Mouse (Mus musculus) lung, postnatal 0 days (tissue): ENCODE measurements around the gene Nln. TPM values are rescaled to one million over a fixed set of nuclear protein-coding genes. Genes with fewer than 3 reads are reported as not detected.

Experiments
- ATAC-seq: fragments of 200-750 bp; cut with Nextera tagmentation; 2 replicates; pipeline ENCODE4 v1.8.0; 2017; ENCODE audit warnings: moderate library complexity
- DNase-seq: peaks from one replicate; pipeline ENCODE4 v3.0.0-alpha.2; 2016; ENCODE audit warnings: low spot score
- H3K27ac ChIP-seq: fragments of 300-500 bp; sonication (generic); 2 replicates; pipeline ENCODE4 v1.5.1; 2014; ENCODE audit warnings: antibody characterized with exemption, mild to moderate bottlenecking, low read length, mixed read lengths
- H3K27me3 ChIP-seq: fragments of 300-500 bp; sonication (generic); replicated peaks from 2 replicates; pipeline ENCODE4 v1.6.1; 2014; ENCODE audit warnings: low read length, mixed read lengths; ENCODE audit not compliant: insufficient read depth
- H3K36me3 ChIP-seq: fragments of 300-500 bp; sonication (generic); 2 replicates; pipeline ENCODE4 v1.6.1; 2014; ENCODE audit warnings: low read length, mixed read lengths; ENCODE audit not compliant: insufficient read depth
- H3K4me1 ChIP-seq: fragments of 300-500 bp; sonication (generic); 2 replicates; pipeline ENCODE4 v1.6.1; 2014; ENCODE audit warnings: antibody characterized with exemption, low read depth, low read length, mixed read lengths; ENCODE audit not compliant: insufficient read depth
- H3K4me2 ChIP-seq: fragments of 300-500 bp; sonication (generic); replicated peaks from 2 replicates; pipeline ENCODE4 v1.6.1; 2014; ENCODE audit warnings: low read depth, mild to moderate bottlenecking, low read length, moderate library complexity, mixed read lengths
- H3K4me3 ChIP-seq: fragments of 300-500 bp; sonication (generic); 2 replicates; pipeline ENCODE4 v1.5.1; 2014; ENCODE audit warnings: low read depth, low read length
- H3K9ac ChIP-seq: fragments of 300-500 bp; sonication (generic); replicated peaks from 2 replicates; pipeline ENCODE4 v1.6.1; 2014; ENCODE audit warnings: low read depth, mild to moderate bottlenecking
- H3K9me3 ChIP-seq: fragments of 300-500 bp; sonication (generic); 2 replicates; pipeline ENCODE4 v1.6.1; 2016; ENCODE audit warnings: low read length, mixed read lengths
- CTCF ChIP-seq: IDR thresholded peaks from 2 replicates; pipeline ENCODE4 v1.5.1; 2016; ENCODE audit warnings: antibody characterized with exemption, mild to moderate bottlenecking
- EP300 ChIP-seq: IDR thresholded peaks from 2 replicates; pipeline ENCODE4 v1.6.1; 2016; ENCODE audit warnings: antibody characterized with exemption, mild to moderate bottlenecking, control low read depth
- WGBS: fragments of 180-500 bp; shearing (Covaris S2); extraction: QIAGEN DNeasy Blood & Tissue Kit; methylation state at CpG from one replicate; pipeline ENCODE4 v1.1.7; 2014; 5-methylcytosine and 5-hydroxymethylcytosine counted together
- polyA plus RNA-seq: library from polyadenylated mRNA; unstranded; fragments of >200 nt; fragmentation: Nextera tagmentation; extraction: Ambion mirVana; gene quantifications from 2 replicates; pipeline ENCODE4 v1.2.1, GENCODE M21; 2015

Nln gene
- polyA plus RNA-seq, 1 experiment from 2014 or later, result 13.0 TPM

DNA sequence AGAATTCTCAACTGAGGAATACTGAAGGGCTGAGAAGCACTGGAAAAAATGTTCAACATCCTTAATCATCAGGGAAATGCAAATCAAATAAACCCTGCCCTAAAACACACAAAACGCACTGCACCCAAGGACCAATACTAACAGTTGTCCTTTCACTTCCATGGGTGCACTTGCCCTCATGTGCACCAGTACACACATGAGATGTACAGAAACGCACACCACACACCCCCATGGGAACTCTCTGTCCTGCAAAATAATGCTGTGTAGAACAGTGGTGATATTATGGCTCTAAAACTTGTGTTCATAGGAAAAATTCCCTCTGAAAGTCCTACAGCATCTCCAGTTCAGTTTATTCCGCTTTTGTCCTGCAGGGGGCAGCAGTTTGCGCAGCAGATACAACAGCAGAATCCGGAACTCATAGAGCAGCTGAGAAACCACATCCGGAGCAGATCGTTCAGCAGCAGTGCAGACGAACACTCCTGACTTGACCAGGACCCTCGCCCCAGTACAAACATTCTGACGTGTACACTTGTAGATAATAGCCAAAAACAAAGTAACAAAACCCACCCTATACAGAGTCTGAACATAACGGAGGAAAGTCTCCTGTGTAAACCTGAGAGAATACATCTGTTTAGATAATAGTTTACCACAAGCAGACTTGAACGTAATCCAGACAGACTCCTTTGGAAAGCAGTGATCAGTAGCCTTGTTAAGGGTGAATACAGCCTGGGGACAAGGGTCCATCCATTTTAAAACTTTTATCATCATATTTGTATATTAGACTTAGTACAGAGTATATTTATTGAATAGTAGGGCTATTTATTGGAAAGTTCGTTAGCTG is 30.2 kb upstream of the Nln start:
- no peak overlapping the region for H3K27ac ChIP-seq
- WGBS, result 31% methylated on average over 13 of the region's 13 CpGs
- TF ChIP-seq EP300 (no peak), CTCF (peak; percentile 89)
- no peak overlapping the region for H3K9ac ChIP-seq
- H3K4me1 ChIP-seq, result no peaks in the 10 kb centered on the region
- ATAC-seq (peak; percentile 63), DNase-seq (peak; percentile 85)
- no peak overlapping the region for H3K4me3 ChIP-seq
- no peaks in the 10 kb centered on the region for H3K27me3 ChIP-seq
- peak overlapping the region; percentile 20; the same call in 1 of the 2 replicates for H3K4me2 ChIP-seq
- H3K9me3 ChIP-seq, result no peaks in the 10 kb centered on the region
- peaks cover 19% of the 10 kb centered on the region; the same call in 1 of the 2 replicates for H3K36me3 ChIP-seq

DNA sequence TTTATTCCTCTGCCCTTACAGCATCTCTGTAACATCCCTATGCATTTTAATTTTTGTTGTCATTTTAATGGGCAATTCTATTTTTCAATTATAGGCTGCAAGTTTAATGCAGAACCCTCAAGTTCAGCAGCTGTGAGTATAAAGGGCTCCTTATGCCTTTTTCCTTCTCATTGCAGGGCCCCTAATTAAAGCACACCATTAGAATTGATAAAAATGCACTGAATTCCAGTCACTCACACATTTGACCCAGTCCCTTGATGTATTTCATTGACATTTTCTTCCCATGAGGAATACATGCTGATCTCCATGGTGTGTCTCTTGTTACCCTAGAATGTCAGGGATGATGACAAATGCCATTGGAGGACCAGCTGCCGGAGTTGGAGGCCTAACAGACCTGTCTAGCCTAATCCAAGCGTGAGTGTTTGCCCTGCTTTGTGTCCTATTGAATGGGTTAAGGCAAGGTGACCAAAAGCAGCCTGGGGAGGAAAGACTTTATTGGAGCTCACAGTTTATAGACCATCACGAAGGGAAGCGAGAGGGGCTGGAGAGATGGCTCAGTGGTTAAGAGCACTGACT is 25.2 kb upstream of the Nln start:
- ATAC-seq (no peak), DNase-seq (no peak)
- Histone ChIP-seq H3K4me3 (no peak overlapping the region), H3K36me3 (0 out of 2 replicates have a peak, but pooled peaks cover 4% of the 10 kb centered on the region), H3K9ac (no peak overlapping the region), H3K4me1 (no peaks in the 10 kb centered on the region), H3K27ac (no peak overlapping the region), H3K9me3 (no peaks in the 10 kb centered on the region), H3K4me2 (no peak overlapping the region), H3K27me3 (no peaks in the 10 kb centered on the region)
- WGBS, result 84% methylated on average over 4 of the region's 4 CpGs
- TF ChIP-seq CTCF, result no peak
- no peak for TF ChIP-seq EP300

DNA sequence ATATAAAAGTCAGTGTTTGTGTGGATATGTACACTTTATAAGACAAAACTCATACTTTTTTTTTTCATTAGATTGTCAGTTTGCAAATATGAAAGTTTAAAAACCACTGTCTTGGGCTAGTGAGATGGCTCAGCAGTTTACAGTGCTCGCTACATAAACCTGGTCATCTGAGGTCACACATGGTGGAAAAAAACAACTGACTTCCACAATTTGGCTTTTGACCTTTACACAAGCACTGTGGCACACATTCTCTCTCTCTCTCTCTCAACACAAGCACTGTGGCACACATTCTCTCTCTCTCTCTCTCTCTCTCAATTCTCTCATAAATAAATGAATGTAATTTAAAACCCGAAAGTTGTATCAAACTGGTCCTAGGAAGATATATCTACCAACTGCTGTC is 23.1 kb upstream of the Nln start:
- H3K36me3 ChIP-seq, result 0 out of 2 replicates have a peak, but pooled peaks cover 4% of the 10 kb centered on the region
- no peak overlapping the region for H3K4me3 ChIP-seq
- H3K9me3 ChIP-seq, result no peaks in the 10 kb centered on the region
- no peak overlapping the region for H3K27ac ChIP-seq
- ATAC-seq, result no peak
- no peaks in the 10 kb centered on the region for H3K4me1 ChIP-seq
- 82% methylated on average over 2 of the region's 2 CpGs for WGBS
- no peaks in the 10 kb centered on the region for H3K27me3 ChIP-seq
- no peak overlapping the region for H3K4me2 ChIP-seq
- no peak for DNase-seq
- no peak overlapping the region for H3K9ac ChIP-seq
- TF ChIP-seq EP300 (no peak), CTCF (no peak)

GRCm38 (mm10) chr13:104123662-104124381 is 14.4 kb upstream of the Nln start:
- Histone ChIP-seq H3K4me3 (no peak overlapping the region), H3K4me1 (no peaks in the 10 kb centered on the region), H3K4me2 (no peak overlapping the region), H3K9ac (no peak overlapping the region), H3K27ac (no peak overlapping the region), H3K36me3 (no peaks in the 10 kb centered on the region), H3K27me3 (no peaks in the 10 kb centered on the region), H3K9me3 (no peaks in the 10 kb centered on the region)
- ATAC-seq (no peak), DNase-seq (no peak)
- TF ChIP-seq CTCF, result no peak
- no peak for TF ChIP-seq EP300
- 90% methylated on average over 20 of the region's 20 CpGs for WGBS

GRCm38 (mm10) chr13:104122078-104122840 is 12.8 kb upstream of the Nln start:
- H3K9ac ChIP-seq, result no peak overlapping the region
- H3K4me1 ChIP-seq, result no peaks in the 10 kb centered on the region
- ATAC-seq (no peak), DNase-seq (no peak)
- H3K4me3 ChIP-seq, result no peak overlapping the region
- TF ChIP-seq CTCF, result no peak
- no peak for TF ChIP-seq EP300
- no peak overlapping the region for H3K4me2 ChIP-seq
- no peaks in the 10 kb centered on the region for H3K36me3 ChIP-seq
- no peak overlapping the region for H3K27ac ChIP-seq
- no peaks in the 10 kb centered on the region for H3K9me3 ChIP-seq
- WGBS, result 59% methylated on average over 17 of the region's 17 CpGs
- no peaks in the 10 kb centered on the region for H3K27me3 ChIP-seq
